ENCODE assay signal across 9 mouse cellular contexts in genomic region chr3:37128269-37128668, GRCm38 (mm10). TPM values are rescaled to one million over a fixed set of nuclear protein-coding genes. Genes with fewer than 3 reads are reported as not detected.
DNase-seq lines count a peak whose midpoint lies in the region; ATAC-seq and TF ChIP-seq lines count a peak whose summit lies in the region.
"Had no signal": no experiment of that assay in that cellular context is flagged by ENCODE, and none has a peak within 500 bp of the region (broad histone marks: within the 10 kb centered on the region; RNA-seq: fewer than 3 reads in every experiment).

No protein-coding gene starts in this region.

- no peaks in the 10 kb centered on the region for H3K27me3 ChIP-seq in limb, embryonic 11.5 days (ENCODE audit: control insufficient read depth, insufficient read depth, low read length)
- H3K27me3 ChIP-seq in limb, embryonic 10.5 days (ENCODE audit: low read depth, poor library complexity, severe bottlenecking) = no peaks in the 10 kb centered on the region
- H3K27me3 ChIP-seq in heart, embryonic 16.5 days (ENCODE audit: control insufficient read depth, insufficient read depth, low read length) = no peaks in the 10 kb centered on the region
- H3K27me3 ChIP-seq in forebrain, embryonic 14.5 days (replicated peaks; ENCODE audit: control insufficient read depth, insufficient read depth, low read length) = no peaks in the 10 kb centered on the region
- H3K27me3 ChIP-seq: hindbrain, embryonic 15.5 days had no signal

- peak; percentile 24 for DNase-seq in limb, embryonic 11.5 days (ENCODE audit: low spot score)
- no peak for DNase-seq in limb, embryonic 10.5 days (ENCODE audit: low spot score)
- peak; percentile 24 for DNase-seq in brain, embryonic 14.5 days (ENCODE audit: low read depth)
- no peak for DNase-seq in forebrain, embryonic 14.5 days (ENCODE audit: low spot score)
- no peak for DNase-seq in yolk sac, embryonic 10.5 days (ENCODE audit: low spot score)
- DNase-seq in layer of hippocampus, adult 9-10 months (ENCODE audit: low spot score) = no peak

- peak; percentile 78 for ATAC-seq in limb, embryonic 11.5 days (ENCODE audit: insufficient number of reproducible peaks, low FRiP score, low TSS enrichment, low read depth)
- ATAC-seq in heart, embryonic 16.5 days (replicated peaks; ENCODE audit: extremely low read depth, insufficient read depth, low FRiP score) = peak; percentile 73; the same call in 1 of the 2 replicates
- peak; percentile 95 for ATAC-seq in megakaryocyte progenitor cell, adult 5-6 weeks (replicated peaks; ENCODE audit: poor library complexity)
- no peak for ATAC-seq in forebrain, embryonic 14.5 days

- H3K4me2 ChIP-seq in limb, embryonic 11.5 days (ENCODE audit: low read depth, severe bottlenecking) = no peak overlapping the region
- no peak overlapping the region for H3K4me2 ChIP-seq in heart, embryonic 16.5 days (ENCODE audit: low read depth, low read length)
- no peak overlapping the region for H3K4me2 ChIP-seq in forebrain, embryonic 14.5 days (ENCODE audit: low read length)
- H3K4me2 ChIP-seq: hindbrain, embryonic 15.5 days had no signal

- 56% methylated on average over 4 of the region's 4 CpGs for WGBS in limb, embryonic 11.5 days
- 70% methylated on average over 4 of the region's 4 CpGs for WGBS in limb, embryonic 10.5 days
- 49% methylated on average over 4 of the region's 4 CpGs for WGBS in heart, embryonic 16.5 days
- 62% methylated on average over 4 of the region's 4 CpGs for WGBS in forebrain, embryonic 14.5 days

- no peak overlapping the region for H3K27ac ChIP-seq in limb, embryonic 11.5 days (replicated peaks; ENCODE audit: low read depth, low read length)
- no peak overlapping the region for H3K27ac ChIP-seq in limb, embryonic 10.5 days
- no peak overlapping the region for H3K27ac ChIP-seq in heart, embryonic 16.5 days (ENCODE audit: low read length)
- H3K27ac ChIP-seq in forebrain, embryonic 14.5 days (ENCODE audit: low read depth, low read length) = no peak overlapping the region
- H3K27ac ChIP-seq: hindbrain, embryonic 15.5 days had no signal

- no peak for TF ChIP-seq CTCF in brain, embryonic 14.5 days (IDR thresholded peaks at IDR 0.05; ENCODE audit: borderline replicate concordance, extremely low read depth, insufficient read depth, insufficient read length)

- no peak overlapping the region for H3K4me3 ChIP-seq in limb, embryonic 11.5 days (ENCODE audit: low read depth, low read length)
- H3K4me3 ChIP-seq in limb, embryonic 10.5 days = no peak overlapping the region
- no peak overlapping the region for H3K4me3 ChIP-seq in heart, embryonic 16.5 days (ENCODE audit: low read length)
- H3K4me3 ChIP-seq in forebrain, embryonic 14.5 days (ENCODE audit: low read depth, low read length) = no peak overlapping the region
- H3K4me3 ChIP-seq: hindbrain, embryonic 15.5 days had no signal

- no peak for TF ChIP-seq POLR2A in brain, embryonic 14.5 days (IDR thresholded peaks at IDR 0.05; ENCODE audit: borderline replicate concordance, extremely low read depth, insufficient read depth, insufficient read length, poor library complexity, severe bottlenecking)

- H3K9me3 ChIP-seq in limb, embryonic 11.5 days (ENCODE audit: control insufficient read depth, low read length) = no peaks in the 10 kb centered on the region
- H3K9me3 ChIP-seq in limb, embryonic 10.5 days (replicated peaks) = no peaks in the 10 kb centered on the region
- H3K9me3 ChIP-seq in heart, embryonic 16.5 days (replicated peaks; ENCODE audit: control insufficient read depth, low read length) = no peaks in the 10 kb centered on the region
- no peaks in the 10 kb centered on the region for H3K9me3 ChIP-seq in forebrain, embryonic 14.5 days (replicated peaks; ENCODE audit: control insufficient read depth, low read length)
- H3K9me3 ChIP-seq: hindbrain, embryonic 15.5 days had no signal

- H3K9ac ChIP-seq in limb, embryonic 11.5 days (ENCODE audit: low read length) = no peak overlapping the region
- no peak overlapping the region for H3K9ac ChIP-seq in heart, embryonic 16.5 days (ENCODE audit: low read length)
- H3K9ac ChIP-seq in forebrain, embryonic 14.5 days (ENCODE audit: low read length) = no peak overlapping the region
- H3K9ac ChIP-seq: hindbrain, embryonic 15.5 days had no signal

- H3K4me1 ChIP-seq in limb, embryonic 11.5 days (ENCODE audit: control insufficient read depth, insufficient read depth, low read length) = no peaks in the 10 kb centered on the region
- H3K4me1 ChIP-seq in limb, embryonic 10.5 days = no peaks in the 10 kb centered on the region
- peaks cover 3% of the 10 kb centered on the region; the same call in 1 of the 2 replicates for H3K4me1 ChIP-seq in heart, embryonic 16.5 days (ENCODE audit: control insufficient read depth, insufficient read depth, low read length)
- no peaks in the 10 kb centered on the region for H3K4me1 ChIP-seq in forebrain, embryonic 14.5 days (ENCODE audit: control insufficient read depth, insufficient read depth, low read length)
- H3K4me1 ChIP-seq: hindbrain, embryonic 15.5 days had no signal

- H3K36me3 ChIP-seq in limb, embryonic 11.5 days (ENCODE audit: control insufficient read depth, insufficient read depth, low read length) = no peaks in the 10 kb centered on the region
- H3K36me3 ChIP-seq in limb, embryonic 10.5 days = no peaks in the 10 kb centered on the region
- no peaks in the 10 kb centered on the region for H3K36me3 ChIP-seq in heart, embryonic 16.5 days (ENCODE audit: control insufficient read depth, insufficient read depth)
- no peaks in the 10 kb centered on the region for H3K36me3 ChIP-seq in forebrain, embryonic 14.5 days (ENCODE audit: control insufficient read depth, insufficient read depth, low read length)
- H3K36me3 ChIP-seq: hindbrain, embryonic 15.5 days had no signal

RNA-seq across cellular contexts. Expression of gene Il2, which starts 2.5 kb away (rescaled TPM):
- 0.23 and 0.47 TPM in 2 replicates for polyA plus RNA-seq in limb, embryonic 11.5 days (2014; fragmentation: Nextera tagmentation; extraction: Ambion mirVana)
- 0.18 TPM in 1 of 2 replicates, not detected in the other for polyA plus RNA-seq in limb, embryonic 10.5 days (2016; fragmentation: Nextera tagmentation; extraction: Ambion mirVana)
- 0.15 TPM in 2 replicates for polyA plus RNA-seq in brain, embryonic 14.5 days (2012; rRNA removed)
- polyA plus RNA-seq in heart, embryonic 16.5 days (2015; fragmentation: Nextera tagmentation; extraction: Ambion mirVana) = 0.22 and 0.45 TPM in 2 replicates
- 0.17 and 0.81 TPM in 2 replicates for total RNA-seq in megakaryocyte progenitor cell, adult 5-6 weeks (2015)
- 0.12 TPM in 1 of 2 replicates, not detected in the other for total RNA-seq in megakaryocyte progenitor cell, adult 5-6 weeks (2017)
- 0.58 TPM in 2 replicates for polyA plus RNA-seq in forebrain, embryonic 14.5 days (2014; fragmentation: Nextera tagmentation; extraction: Ambion mirVana)

Comparison
In these comparisons a context has a peak if more than half of its experiments do, and no peak if none do; other contexts are left out.
1. DNase-seq: peak in limb, embryonic 11.5 days (single experiment) and brain, embryonic 14.5 days (single experiment); none in limb, embryonic 10.5 days (single experiment), forebrain, embryonic 14.5 days (single experiment), yolk sac, embryonic 10.5 days (single experiment) and layer of hippocampus, adult 9-10 months (single experiment).